Mouse (Mus musculus) frontal cortex, adult 2 months (tissue): ENCODE measurements around the gene Olfr494. TPM values are rescaled to one million over a fixed set of nuclear protein-coding genes. Genes with fewer than 3 reads are reported as not detected.

Experiments used
- DNase-seq, 2 experiments: peaks; one replicate each; pipeline ENCODE4 v3.0.0; 2022; ENCODE audit warnings: low spot score in 1 of 2; ENCODE audit errors: extremely low spot score in 1 of 2
- polyA plus RNA-seq: library from polyadenylated mRNA; depleted of rRNA; stranded (reverse); fragments of >200 nt; gene quantifications from 2 replicates; pipeline ENCODE4 v1.2.3, GENCODE M21; 2012; rRNA removed

Gene Olfr494
- polyA plus RNA-seq: not detected in 2 replicates

DNA sequence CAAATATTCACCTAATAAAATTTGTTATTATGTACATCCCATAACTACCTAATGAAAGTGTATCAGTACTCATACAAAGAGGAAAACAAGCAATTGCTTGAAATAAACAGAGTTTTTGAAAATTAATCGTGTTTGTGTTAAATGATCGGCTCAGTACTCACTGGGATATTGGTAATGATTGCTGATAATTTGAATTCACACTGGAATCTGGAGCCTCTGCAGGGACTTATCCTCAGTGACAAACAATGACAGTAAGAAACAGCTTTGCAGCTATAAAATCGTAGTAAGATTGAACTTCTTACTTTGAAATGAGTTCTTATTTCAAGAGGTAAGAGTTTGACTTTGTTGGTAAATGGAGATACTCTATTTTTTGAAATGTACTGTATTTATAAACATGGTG is at the start of gene Olfr494:
TSS of gene Olfr494 (plus strand) at position 301 of the 400 bp plus-strand sequence.
- no peak for DNase-seq

DNA sequence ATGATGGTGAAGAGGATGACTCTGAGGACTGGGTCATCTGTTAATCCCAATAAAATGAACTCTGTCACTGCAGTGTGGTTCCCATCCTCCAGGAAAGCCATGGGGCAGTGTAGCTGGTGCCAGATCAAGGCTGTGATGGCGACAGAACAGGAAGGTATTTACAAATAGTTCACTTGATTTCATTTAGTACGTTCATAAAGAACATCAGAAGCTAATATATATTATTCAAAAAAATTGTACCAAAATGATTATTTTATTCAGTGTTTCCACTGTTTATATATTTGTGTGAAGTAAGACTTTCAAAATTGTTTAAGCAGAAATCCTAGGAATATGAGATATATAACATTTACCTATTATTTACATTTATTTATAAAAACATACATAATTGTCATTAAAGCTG is 41.6 kb upstream of the Olfr494 start, which contains the start of gene Olfr492:
TSS of gene Olfr492 (minus strand) at position 101 of the 400 bp plus-strand sequence.
- no peak for DNase-seq

DNA sequence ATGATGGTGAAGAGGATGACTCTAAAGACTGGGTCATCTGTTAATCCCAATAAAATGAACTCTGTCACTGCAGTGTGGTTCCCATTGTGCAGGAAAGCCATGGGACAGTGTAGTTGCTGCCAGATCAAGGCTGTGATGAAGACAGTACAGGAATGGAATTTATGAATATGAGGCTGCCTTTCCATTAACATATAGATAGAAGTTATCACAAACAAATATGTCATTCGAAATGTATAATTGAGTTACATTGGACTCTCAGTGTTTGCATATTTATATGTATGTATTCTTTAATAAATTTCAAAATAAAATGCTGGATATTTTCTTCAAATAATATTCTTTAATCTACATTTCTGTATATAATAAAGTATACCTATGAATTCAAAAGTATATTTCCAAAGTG is 18.3 kb upstream of the Olfr494 start, which contains the start of gene Olfr493:
TSS of gene Olfr493 (minus strand) at position 101 of the 400 bp plus-strand sequence.
- DNase-seq: no peak

DNA sequence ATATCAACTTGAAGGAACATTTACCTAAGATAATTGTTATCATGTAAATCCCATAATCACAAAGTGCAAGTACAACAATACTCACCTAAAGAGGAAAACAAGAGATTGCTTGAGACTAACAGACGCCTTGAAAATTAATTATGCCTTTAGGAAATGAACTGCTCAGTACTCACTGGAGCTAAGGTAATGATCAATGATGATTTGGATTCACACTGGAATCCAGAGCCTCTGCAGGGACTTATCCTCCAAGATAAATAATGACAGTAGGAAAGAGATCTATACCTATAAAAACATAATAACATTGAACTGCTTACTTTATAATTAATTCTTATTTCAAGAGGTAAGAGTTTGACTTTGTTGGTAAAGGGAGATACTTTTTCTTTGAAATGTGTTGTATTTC is 27.7 kb downstream of the Olfr494 start, which contains the start of gene Olfr495:
TSS of gene Olfr495 (plus strand) at position 301 of the 400 bp plus-strand sequence.
- DNase-seq: no peak

Other genes with a start within 250 kb of the Olfr494 start
- gene Olfr484, start 237.9 kb upstream of the Olfr494 start, polyA plus RNA-seq: not detected in 2 replicates
- not detected in 2 replicates for gene Olfr485, start 205.5 kb upstream of the Olfr494 start, polyA plus RNA-seq
- gene Olfr486, start 192.6 kb upstream of the Olfr494 start, polyA plus RNA-seq: not detected in 2 replicates
- not detected in 2 replicates for gene Olfr487, start 150.7 kb upstream of the Olfr494 start, polyA plus RNA-seq
- not detected in 2 replicates for gene Olfr488, start 107.0 kb upstream of the Olfr494 start, polyA plus RNA-seq
- not detected in 2 replicates for gene Olfr490, start 76.4 kb upstream of the Olfr494 start, polyA plus RNA-seq
- gene Olfr491, start 51.9 kb upstream of the Olfr494 start, polyA plus RNA-seq: not detected in 2 replicates
- gene Olfr492, start 41.7 kb upstream of the Olfr494 start, polyA plus RNA-seq: not detected in 2 replicates
- gene Olfr493, start 18.4 kb upstream of the Olfr494 start, polyA plus RNA-seq: not detected in 2 replicates
- gene Olfr495, start 27.8 kb downstream of the Olfr494 start, polyA plus RNA-seq: not detected in 2 replicates
- gene Olfr497, start 55.1 kb downstream of the Olfr494 start, polyA plus RNA-seq: not detected in 2 replicates
- gene Olfr498, start 100.0 kb downstream of the Olfr494 start, polyA plus RNA-seq: not detected in 2 replicates
- 0.13 TPM in 1 of 2 replicates, not detected in the other for gene Olfr502, start 159.7 kb downstream of the Olfr494 start, polyA plus RNA-seq
- gene Olfr503, start 179.2 kb downstream of the Olfr494 start, polyA plus RNA-seq: not detected in 2 replicates
- not detected in 2 replicates for gene Olfr504, start 200.5 kb downstream of the Olfr494 start, polyA plus RNA-seq
- gene Olfr506, start 245.5 kb downstream of the Olfr494 start, polyA plus RNA-seq: not detected in 2 replicates